Mouse (Mus musculus): Measurements from ENCODE around the gene Fgfr2.
"Not testable (repeated sequence)": the region's sequence is repeated elsewhere in the genome, so short reads cannot be mapped to it uniquely, and the experiment has no call there.

DNA sequence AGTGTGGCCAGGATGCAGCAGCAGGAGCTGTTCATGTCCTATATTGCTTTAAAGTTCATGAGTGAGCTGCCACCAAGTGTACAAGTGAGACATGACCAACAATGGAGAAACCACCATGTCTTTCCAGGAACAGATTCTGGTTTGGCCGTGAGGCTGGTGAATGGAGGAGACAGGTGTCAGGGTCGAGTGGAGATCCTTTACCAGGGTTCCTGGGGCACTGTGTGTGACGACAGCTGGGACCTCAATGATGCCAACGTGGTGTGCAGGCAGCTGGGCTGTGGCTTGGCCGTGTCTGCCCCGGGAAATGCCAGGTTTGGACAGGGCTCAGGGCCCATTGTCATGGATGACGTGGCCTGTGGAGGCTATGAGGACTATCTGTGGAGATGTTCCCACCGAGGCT, 2082.4 kb downstream of the Fgfr2 start:
- TF ChIP-seq CTCF (IDR thresholded peaks at IDR 0.05; ENCODE audit: extremely low read depth, insufficient read length, insufficient replicate concordance, low read depth, low read length); POLR2A (IDR thresholded peaks at IDR 0.05; ENCODE audit: low read depth, low read length): not testable (repeated sequence)

Data from small intestine, adult 2 months (tissue).